Mouse (Mus musculus): Measurements from ENCODE around the gene Nudt15.

DNA sequence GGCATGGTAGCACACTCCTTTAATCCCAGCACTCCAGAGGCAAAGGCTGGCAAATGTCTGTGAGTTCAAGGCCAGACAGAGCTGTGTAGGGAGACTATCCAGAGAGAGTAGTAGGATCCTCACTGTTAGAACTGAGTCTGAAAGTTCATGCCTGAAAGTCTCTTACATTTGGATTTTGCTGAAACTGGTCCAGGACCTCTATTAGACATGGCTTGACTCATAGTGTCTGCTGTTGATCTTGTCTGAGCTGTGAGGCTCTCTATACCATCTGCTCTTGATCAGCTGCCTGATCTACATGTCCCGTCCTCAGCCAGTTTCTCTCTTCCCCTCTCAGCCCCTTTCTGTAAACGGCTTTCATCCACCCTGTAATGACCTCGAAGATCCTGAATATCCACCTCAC, 69.7 kb downstream of the Nudt15 start:
- TF ChIP-seq POLR2A (IDR thresholded peaks at IDR 0.05; ENCODE audit: low read depth, low read length) (no peak), CTCF (IDR thresholded peaks at IDR 0.05; ENCODE audit: extremely low read depth, insufficient read length, insufficient replicate concordance, low read depth, low read length) (no peak)

All from small intestine, adult 2 months (tissue).